In genomic region chr7:139249406-139250210, GRCm38 (mm10) we compare ENCODE assay signal across 8 mouse cellular contexts. TPM values are rescaled to one million over a fixed set of nuclear protein-coding genes. Genes with fewer than 3 reads are reported as not detected.
DNase-seq lines count a peak whose midpoint lies in the region; ATAC-seq lines count a peak whose summit lies in the region.

No protein-coding gene starts in this region.

- H3K9me3 ChIP-seq in heart, embryonic 13.5 days, result no peaks in the 10 kb centered on the region
- H3K9me3 ChIP-seq in hindbrain, embryonic 10.5 days, result no peaks in the 10 kb centered on the region
- H3K9me3 ChIP-seq in midbrain, embryonic 10.5 days (replicated peaks), result no peaks in the 10 kb centered on the region

- no peak for DNase-seq in heart, postnatal 4 days
- peak; percentile 44 for DNase-seq in MN1 (ENCODE audit: low spot score)
- no peak for DNase-seq in hindbrain, embryonic 10.5 days (ENCODE audit: low spot score)
- DNase-seq in midbrain, embryonic 10.5 days (ENCODE audit: low spot score), result no peak
- no peak for DNase-seq in adrenal gland, postnatal 36 days
- DNase-seq in right cerebral cortex, postnatal 14 days, result no peak
- DNase-seq in frontal cortex, postnatal 25 days (ENCODE audit: low spot score in 2 of 2), result no peak

- peak overlapping the region; percentile 92 for H3K9ac ChIP-seq in heart, embryonic 13.5 days

- WGBS in heart, embryonic 13.5 days, result 25% methylated on average over 7 of the region's 7 CpGs
- WGBS in hindbrain, embryonic 10.5 days, result 43% methylated on average over 7 of the region's 7 CpGs
- 47% methylated on average over 7 of the region's 7 CpGs for WGBS in midbrain, embryonic 10.5 days

- peaks cover under 1% of the 10 kb centered on the region; the same call in 1 of the 2 replicates for H3K36me3 ChIP-seq in heart, embryonic 13.5 days
- H3K36me3 ChIP-seq in hindbrain, embryonic 10.5 days, result peaks cover under 1% of the 10 kb centered on the region; the same call in 1 of the 2 replicates
- H3K36me3 ChIP-seq in midbrain, embryonic 10.5 days, result no peaks in the 10 kb centered on the region

- no peaks in the 10 kb centered on the region for H3K27me3 ChIP-seq in heart, embryonic 13.5 days (replicated peaks)
- H3K27me3 ChIP-seq in hindbrain, embryonic 10.5 days (ENCODE audit: insufficient read depth, poor library complexity, severe bottlenecking), result peaks cover 77% of the 10 kb centered on the region
- H3K27me3 ChIP-seq in midbrain, embryonic 10.5 days (ENCODE audit: low read depth, poor library complexity, severe bottlenecking), result peaks cover 82% of the 10 kb centered on the region

- H3K4me3 ChIP-seq in heart, embryonic 13.5 days, result peak overlapping the region; percentile 65
- peak overlapping the region; percentile 76 for H3K4me3 ChIP-seq in hindbrain, embryonic 10.5 days
- peak overlapping the region; percentile 75 for H3K4me3 ChIP-seq in midbrain, embryonic 10.5 days

- H3K4me2 ChIP-seq in heart, embryonic 13.5 days, result peak overlapping the region; percentile 83

- peaks cover 82% of the 10 kb centered on the region for H3K4me1 ChIP-seq in heart, embryonic 13.5 days
- peaks cover 57% of the 10 kb centered on the region for H3K4me1 ChIP-seq in hindbrain, embryonic 10.5 days (replicated peaks)
- peaks cover 42% of the 10 kb centered on the region for H3K4me1 ChIP-seq in midbrain, embryonic 10.5 days

- no peak for ATAC-seq in heart, embryonic 13.5 days (ENCODE audit: extremely low read depth, insufficient number of reproducible peaks, low FRiP score, low TSS enrichment)

- 0 out of 2 replicates have a peak overlapping the region, but pooled peaks have one; percentile 83 for H3K27ac ChIP-seq in heart, embryonic 13.5 days (replicated peaks)
- H3K27ac ChIP-seq in hindbrain, embryonic 10.5 days, result peak overlapping the region; percentile 91
- no peak overlapping the region for H3K27ac ChIP-seq in midbrain, embryonic 10.5 days (replicated peaks)

RNA-seq across cellular contexts. Expression of gene Pwwp2b, which starts 1.3 kb away (rescaled TPM):
- polyA plus RNA-seq in heart, embryonic 13.5 days (2015; fragmentation: Nextera tagmentation; extraction: Ambion mirVana), result 7.3 and 8.0 TPM in 2 replicates
- total RNA-seq in heart, postnatal 4 days (2021), result 1 to 10 TPM; 7.9 to 9.3 TPM
- polyA plus RNA-seq in hindbrain, embryonic 10.5 days (2016; fragmentation: Nextera tagmentation; extraction: Ambion mirVana), result 4.7 and 5.2 TPM in 2 replicates
- polyA plus RNA-seq in midbrain, embryonic 10.5 days (2016; fragmentation: Nextera tagmentation; extraction: Ambion mirVana), result 4.3 and 4.4 TPM in 2 replicates
- 10 to 100 TPM in 1 of 2 experiments, 1 to 10 TPM in 1; 9.8 to 15.6 TPM for total RNA-seq in adrenal gland, postnatal 36 days (2021)

RNA-seq across cellular contexts. Expression of gene Stk32c, which starts 36.5 kb away (rescaled TPM):
- polyA plus RNA-seq in heart, embryonic 13.5 days (2015; fragmentation: Nextera tagmentation; extraction: Ambion mirVana), result 0.11 TPM in 1 of 2 replicates, not detected in the other
- 1 to 10 TPM; 3.3 to 3.4 TPM for total RNA-seq in heart, postnatal 4 days (2021)
- polyA plus RNA-seq in hindbrain, embryonic 10.5 days (2016; fragmentation: Nextera tagmentation; extraction: Ambion mirVana), result 0.35 and 0.60 TPM in 2 replicates
- 0.22 and 0.35 TPM in 2 replicates for polyA plus RNA-seq in midbrain, embryonic 10.5 days (2016; fragmentation: Nextera tagmentation; extraction: Ambion mirVana)
- 1 to 10 TPM; 3.3 to 3.9 TPM for total RNA-seq in adrenal gland, postnatal 36 days (2021)

RNA-seq across cellular contexts. Expression of gene Lrrc27, which starts 36.8 kb away (rescaled TPM):
- polyA plus RNA-seq in heart, embryonic 13.5 days (2015; fragmentation: Nextera tagmentation; extraction: Ambion mirVana), result 2.3 and 3.3 TPM in 2 replicates
- 1 to 10 TPM; 3.4 to 5.0 TPM for total RNA-seq in heart, postnatal 4 days (2021)
- polyA plus RNA-seq in hindbrain, embryonic 10.5 days (2016; fragmentation: Nextera tagmentation; extraction: Ambion mirVana), result 4.1 and 4.9 TPM in 2 replicates
- 5.3 and 7.3 TPM in 2 replicates for polyA plus RNA-seq in midbrain, embryonic 10.5 days (2016; fragmentation: Nextera tagmentation; extraction: Ambion mirVana)
- 1 to 10 TPM; 6.9 to 8.1 TPM for total RNA-seq in adrenal gland, postnatal 36 days (2021)
